Mouse (Mus musculus) liver, embryonic 15.5 days (tissue): ENCODE measurements around the gene Arhgap31. TPM values are rescaled to one million over a fixed set of nuclear protein-coding genes. Genes with fewer than 3 reads are reported as not detected.

ENCODE experiments used
- ATAC-seq: fragments of 200-750 bp; cut with Nextera tagmentation; 2 replicates; pipeline ENCODE4 v1.8.0; 2017; ENCODE audit warnings: moderate number of reproducible peaks, mild to moderate bottlenecking, moderate library complexity; ENCODE audit not compliant: insufficient read depth
- H3K27ac ChIP-seq: fragments of 300-500 bp; sonication (generic); replicated peaks from 2 replicates; pipeline ENCODE4 v1.5.1; 2015; ENCODE audit warnings: mild to moderate bottlenecking, inconsistent platforms
- H3K27me3 ChIP-seq: fragments of 300-500 bp; sonication (generic); 2 replicates; pipeline ENCODE4 v1.6.1; 2015; ENCODE audit warnings: mild to moderate bottlenecking, inconsistent platforms
- H3K36me3 ChIP-seq: fragments of 300-500 bp; sonication (generic); replicated peaks from 2 replicates; pipeline ENCODE4 v1.6.1; 2015; ENCODE audit warnings: moderate library complexity, mild to moderate bottlenecking, inconsistent platforms
- H3K4me1 ChIP-seq: fragments of 300-500 bp; sonication (generic); replicated peaks from 2 replicates; pipeline ENCODE4 v1.6.1; 2015; ENCODE audit warnings: inconsistent platforms
- H3K4me2 ChIP-seq: fragments of 300-500 bp; sonication (generic); 2 replicates; pipeline ENCODE4 v1.6.1; 2015; ENCODE audit warnings: moderate library complexity, mild to moderate bottlenecking, inconsistent platforms
- H3K4me3 ChIP-seq: fragments of 300-500 bp; sonication (generic); replicated peaks from 2 replicates; pipeline ENCODE4 v1.5.1; 2015; ENCODE audit warnings: mild to moderate bottlenecking, inconsistent platforms
- H3K9ac ChIP-seq: fragments of 300-500 bp; sonication (generic); 2 replicates; pipeline ENCODE4 v1.6.1; 2015; ENCODE audit warnings: moderate library complexity, mild to moderate bottlenecking, inconsistent platforms
- H3K9me3 ChIP-seq: fragments of 300-500 bp; sonication (generic); replicated peaks from 2 replicates; pipeline ENCODE4 v1.6.1; 2016; ENCODE audit warnings: inconsistent platforms
- WGBS: fragments of 180-500 bp; shearing (Covaris S2); methylation state at CpG from one replicate; pipeline ENCODE4 v1.1.7; 2015; ENCODE audit warnings: mixed read lengths; ENCODE audit not compliant: insufficient replicate concordance; 5-methylcytosine and 5-hydroxymethylcytosine counted together
- polyA plus RNA-seq: library from polyadenylated mRNA; unstranded; fragments of >200 nt; fragmentation: Nextera tagmentation; extraction: Ambion mirVana; gene quantifications from 2 replicates; pipeline ENCODE4 v1.2.1, GENCODE M21; 2015

Arhgap31 gene
- polyA plus RNA-seq, 1 experiment from 2014 or later: 1.5 TPM

- H3K36me3 ChIP-seq: peaks cover 15% of the 10 kb centered on the region
- no peak overlapping the region for H3K4me3 ChIP-seq
- ATAC-seq: no peak
- no peaks in the 10 kb centered on the region for H3K27me3 ChIP-seq
- no peak overlapping the region for H3K9ac ChIP-seq
- no peaks in the 10 kb centered on the region for H3K4me1 ChIP-seq
- no peak overlapping the region for H3K4me2 ChIP-seq
- H3K9me3 ChIP-seq: no peaks in the 10 kb centered on the region
- no peak overlapping the region for H3K27ac ChIP-seq
- 68% methylated on average over 2 of the region's 2 CpGs for WGBS
Observed at GRCm38 (mm10) chr16:38596651-38597050, 116.4 kb downstream of the Arhgap31 start.

- Histone ChIP-seq H3K4me1 (no peaks in the 10 kb centered on the region), H3K27me3 (no peaks in the 10 kb centered on the region), H3K27ac (no peak overlapping the region), H3K36me3 (peaks cover 20% of the 10 kb centered on the region), H3K4me2 (no peak overlapping the region), H3K4me3 (no peak overlapping the region), H3K9ac (no peak overlapping the region), H3K9me3 (no peaks in the 10 kb centered on the region)
- 68% methylated on average over 2 of the region's 2 CpGs for WGBS
- ATAC-seq: no peak
Observed at GRCm38 (mm10) chr16:38596099-38596498, 117.0 kb downstream of the Arhgap31 start.

- ATAC-seq: no peak
- H3K4me1 ChIP-seq: no peaks in the 10 kb centered on the region
- no peak overlapping the region for H3K4me2 ChIP-seq
- H3K27me3 ChIP-seq: no peaks in the 10 kb centered on the region
- H3K9me3 ChIP-seq: no peaks in the 10 kb centered on the region
- no peak overlapping the region for H3K27ac ChIP-seq
- WGBS: 57% methylated on average over 1 of the region's 1 CpGs
- peaks cover 29% of the 10 kb centered on the region for H3K36me3 ChIP-seq
- no peak overlapping the region for H3K4me3 ChIP-seq
- no peak overlapping the region for H3K9ac ChIP-seq
Observed at GRCm38 (mm10) chr16:38594435-38594834, 118.6 kb downstream of the Arhgap31 start.

GRCm38 (mm10) chr16:38592946-38593345, 120.1 kb downstream of the Arhgap31 start:
- WGBS: 69% methylated on average over 4 of the region's 4 CpGs
- Histone ChIP-seq H3K36me3 (peaks cover 43% of the 10 kb centered on the region), H3K4me2 (no peak overlapping the region), H3K9ac (no peak overlapping the region), H3K27ac (no peak overlapping the region), H3K4me3 (no peak overlapping the region), H3K9me3 (no peaks in the 10 kb centered on the region), H3K4me1 (no peaks in the 10 kb centered on the region), H3K27me3 (no peaks in the 10 kb centered on the region)
- ATAC-seq: no peak

GRCm38 (mm10) chr16:38592026-38592678, 120.9 kb downstream of the Arhgap31 start:
- Histone ChIP-seq H3K9me3 (no peaks in the 10 kb centered on the region), H3K27ac (no peak overlapping the region), H3K4me2 (no peak overlapping the region), H3K4me3 (no peak overlapping the region), H3K9ac (no peak overlapping the region), H3K36me3 (peaks cover 51% of the 10 kb centered on the region), H3K4me1 (no peaks in the 10 kb centered on the region), H3K27me3 (no peaks in the 10 kb centered on the region)
- no peak for ATAC-seq
- WGBS: 76% methylated on average over 12 of the region's 12 CpGs

- 59% methylated on average over 3 of the region's 3 CpGs for WGBS
- H3K9me3 ChIP-seq: no peaks in the 10 kb centered on the region
- no peak overlapping the region for H3K4me2 ChIP-seq
- no peak overlapping the region for H3K9ac ChIP-seq
- ATAC-seq: no peak
- no peak overlapping the region for H3K27ac ChIP-seq
- no peaks in the 10 kb centered on the region for H3K4me1 ChIP-seq
- no peaks in the 10 kb centered on the region for H3K27me3 ChIP-seq
- H3K36me3 ChIP-seq: peaks cover 57% of the 10 kb centered on the region
- no peak overlapping the region for H3K4me3 ChIP-seq
Observed at GRCm38 (mm10) chr16:38591506-38591905, 121.6 kb downstream of the Arhgap31 start.

- Histone ChIP-seq H3K36me3 (peaks cover 84% of the 10 kb centered on the region), H3K27ac (no peak overlapping the region), H3K9me3 (no peaks in the 10 kb centered on the region), H3K27me3 (no peaks in the 10 kb centered on the region), H3K4me3 (no peak overlapping the region), H3K9ac (no peak overlapping the region), H3K4me2 (no peak overlapping the region), H3K4me1 (no peaks in the 10 kb centered on the region; the same call in 1 of the 2 replicates)
- WGBS: 85% methylated on average over 4 of the region's 4 CpGs
- ATAC-seq: no peak
Observed at GRCm38 (mm10) chr16:38587572-38587971, 125.5 kb downstream of the Arhgap31 start.

GRCm38 (mm10) chr16:38587163-38587562, 125.9 kb downstream of the Arhgap31 start:
- Histone ChIP-seq H3K4me3 (no peak overlapping the region), H3K4me2 (no peak overlapping the region), H3K9ac (no peak overlapping the region), H3K27me3 (no peaks in the 10 kb centered on the region), H3K27ac (no peak overlapping the region), H3K36me3 (peaks cover 83% of the 10 kb centered on the region), H3K4me1 (no peaks in the 10 kb centered on the region; the same call in 1 of the 2 replicates), H3K9me3 (no peaks in the 10 kb centered on the region)
- 79% methylated on average over 5 of the region's 5 CpGs for WGBS
- no peak for ATAC-seq

- Histone ChIP-seq H3K9ac (no peak overlapping the region), H3K27me3 (no peaks in the 10 kb centered on the region), H3K4me2 (no peak overlapping the region), H3K4me1 (no peaks in the 10 kb centered on the region; the same call in 1 of the 2 replicates), H3K4me3 (no peak overlapping the region), H3K9me3 (no peaks in the 10 kb centered on the region), H3K27ac (no peak overlapping the region), H3K36me3 (peaks cover 83% of the 10 kb centered on the region)
- no peak for ATAC-seq
- WGBS: 27% methylated on average over 5 of the region's 5 CpGs
Observed at GRCm38 (mm10) chr16:38585186-38585585, 127.9 kb downstream of the Arhgap31 start.

GRCm38 (mm10) chr16:38584761-38585160, 128.3 kb downstream of the Arhgap31 start:
- no peak overlapping the region for H3K4me2 ChIP-seq
- no peaks in the 10 kb centered on the region for H3K27me3 ChIP-seq
- 74% methylated on average over 7 of the region's 7 CpGs for WGBS
- ATAC-seq: no peak
- no peaks in the 10 kb centered on the region; the same call in 1 of the 2 replicates for H3K4me1 ChIP-seq
- no peak overlapping the region for H3K4me3 ChIP-seq
- H3K36me3 ChIP-seq: peaks cover 80% of the 10 kb centered on the region
- no peaks in the 10 kb centered on the region for H3K9me3 ChIP-seq
- H3K9ac ChIP-seq: no peak overlapping the region
- no peak overlapping the region for H3K27ac ChIP-seq

- Histone ChIP-seq H3K4me1 (no peaks in the 10 kb centered on the region), H3K9ac (no peak overlapping the region), H3K27me3 (no peaks in the 10 kb centered on the region), H3K27ac (no peak overlapping the region), H3K4me3 (no peak overlapping the region), H3K9me3 (no peaks in the 10 kb centered on the region), H3K4me2 (no peak overlapping the region), H3K36me3 (peaks cover 56% of the 10 kb centered on the region)
- 92% methylated on average over 3 of the region's 3 CpGs for whole genome bisulfite sequencing
- no peak for ATAC-seq
Observed at GRCm38 (mm10) chr16:38571481-38571880, 141.6 kb downstream of the Arhgap31 start.

GRCm38 (mm10) chr16:38568192-38568591, 144.9 kb downstream of the Arhgap31 start:
- Histone ChIP-seq H3K36me3 (peaks cover 59% of the 10 kb centered on the region), H3K4me3 (no peak overlapping the region), H3K4me2 (no peak overlapping the region), H3K9me3 (no peaks in the 10 kb centered on the region), H3K27me3 (no peaks in the 10 kb centered on the region), H3K27ac (no peak overlapping the region), H3K4me1 (peaks cover 10% of the 10 kb centered on the region), H3K9ac (no peak overlapping the region)
- ATAC-seq: no peak
- WGBS: 83% methylated on average over 5 of the region's 5 CpGs
